Mouse (Mus musculus): Measurements from ENCODE around the gene Utrn.

- TF ChIP-seq POLR2A (IDR thresholded peaks at IDR 0.05; ENCODE audit: low read depth, low read length), result no peak
- no peak for TF ChIP-seq CTCF (IDR thresholded peaks at IDR 0.05; ENCODE audit: borderline replicate concordance, insufficient read depth, low read length)
Observed at GRCm38 (mm10) chr10:12820978-12821735, 48.0 kb downstream of the Utrn start.
